Mouse (Mus musculus) erythroblast, embryonic 14.5 days (primary cell): ENCODE measurements at regions not wholly inside any gene's neighbourhood (a gene's known extent, or its start where the extent isn't known, plus 50 kb on each side); places are given as distances from the start of the nearest gene placed in this dataset.
A peak's percentile ranks its signal among the peaks of the same experiment; 100 is the strongest.

Source experiments
- H3K27me3 ChIP-seq: 2 replicates; pipeline ENCODE4 v1.6.1; 2012; ENCODE audit warnings: inconsistent platforms; ENCODE audit not compliant: control insufficient read depth
- H3K36me3 ChIP-seq: 2 replicates; pipeline ENCODE4 v1.6.1; 2012; ENCODE audit warnings: mild to moderate bottlenecking, inconsistent platforms; ENCODE audit not compliant: control insufficient read depth
- H3K4me1 ChIP-seq: 2 replicates; pipeline ENCODE4 v1.6.1; 2012; ENCODE audit warnings: inconsistent platforms; ENCODE audit not compliant: control insufficient read depth
- H3K4me3 ChIP-seq: replicated peaks from 2 replicates; pipeline ENCODE3; 2012; ENCODE audit warnings: moderate library complexity, mild to moderate bottlenecking, inconsistent platforms
- H3K9me3 ChIP-seq: 2 replicates; pipeline ENCODE4 v1.6.1; 2012; ENCODE audit warnings: low read length, inconsistent platforms, mixed read lengths; ENCODE audit not compliant: control insufficient read depth
- GATA1 ChIP-seq: IDR thresholded peaks from 2 replicates; pipeline ENCODE4 v1.6.1; 2012; ENCODE audit warnings: low read length, inconsistent platforms, mixed read lengths
- TAL1 ChIP-seq: IDR thresholded peaks from 3 replicates; pipeline ENCODE4 v1.6.1; 2012; ENCODE audit warnings: low read length, inconsistent platforms, mixed read lengths

DNA sequence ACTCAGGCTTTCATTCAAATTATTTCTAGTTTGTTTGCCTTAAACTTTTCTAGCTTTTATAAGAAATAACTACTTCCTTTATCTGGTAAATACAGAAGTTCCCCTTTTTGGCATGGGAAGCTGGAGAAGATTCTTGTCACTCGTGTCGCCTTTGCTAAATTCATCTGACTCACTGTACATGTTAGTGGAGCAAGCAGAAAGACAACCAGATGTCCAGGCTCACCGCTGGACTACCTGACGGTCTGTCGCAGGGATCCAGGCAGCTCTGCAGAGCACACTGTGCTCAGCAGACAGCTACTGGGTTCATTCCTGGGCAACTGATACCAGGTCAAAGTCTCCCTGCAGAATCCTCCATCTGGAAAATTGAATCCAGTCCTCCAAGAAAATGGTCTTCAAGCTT lies 85.0 kb upstream of the Mtap start:
- H3K9me3 ChIP-seq: no peaks in the 10 kb centered on the region
- no peaks in the 10 kb centered on the region for H3K36me3 ChIP-seq
- no peaks in the 10 kb centered on the region for H3K27me3 ChIP-seq
- TF ChIP-seq GATA1 (no peak), TAL1 (no peak)
- no peaks in the 10 kb centered on the region for H3K4me1 ChIP-seq
- no peak overlapping the region for H3K4me3 ChIP-seq

DNA sequence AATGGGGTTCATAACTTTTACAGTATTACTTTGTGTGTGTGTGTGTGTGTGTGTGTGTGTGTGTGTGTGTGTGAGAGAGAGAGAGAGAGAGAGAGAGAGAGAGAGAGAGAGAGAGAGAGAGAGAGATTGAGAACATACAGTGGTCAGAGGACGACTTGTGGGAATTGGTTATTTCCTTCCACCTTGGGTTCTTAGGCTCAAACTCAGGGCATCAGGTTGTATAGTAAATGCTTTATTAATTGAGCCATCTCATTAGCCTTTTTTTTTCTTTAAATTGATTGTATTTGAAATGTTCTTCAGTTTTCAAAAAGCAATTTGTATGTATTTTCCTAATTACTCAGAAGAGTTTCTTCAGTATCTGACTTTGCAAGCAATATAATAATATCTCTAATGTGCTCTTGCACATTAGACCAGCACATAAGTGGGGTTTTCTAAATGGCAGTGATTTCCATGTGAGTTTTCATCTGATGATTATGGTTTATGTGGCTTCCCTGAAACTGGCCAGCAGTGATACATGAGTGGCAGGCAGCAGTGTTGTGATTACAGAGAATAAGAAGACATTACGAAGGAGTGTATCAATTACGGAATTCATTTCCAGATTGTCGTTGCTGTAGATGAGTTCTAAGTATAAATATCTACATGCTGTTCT lies 86.2 kb upstream of the Mtap start:
- Histone ChIP-seq H3K4me3 (no peak overlapping the region), H3K4me1 (no peaks in the 10 kb centered on the region), H3K9me3 (no peaks in the 10 kb centered on the region), H3K27me3 (no peaks in the 10 kb centered on the region), H3K36me3 (no peaks in the 10 kb centered on the region)
- TF ChIP-seq GATA1 (no peak), TAL1 (no peak)

DNA sequence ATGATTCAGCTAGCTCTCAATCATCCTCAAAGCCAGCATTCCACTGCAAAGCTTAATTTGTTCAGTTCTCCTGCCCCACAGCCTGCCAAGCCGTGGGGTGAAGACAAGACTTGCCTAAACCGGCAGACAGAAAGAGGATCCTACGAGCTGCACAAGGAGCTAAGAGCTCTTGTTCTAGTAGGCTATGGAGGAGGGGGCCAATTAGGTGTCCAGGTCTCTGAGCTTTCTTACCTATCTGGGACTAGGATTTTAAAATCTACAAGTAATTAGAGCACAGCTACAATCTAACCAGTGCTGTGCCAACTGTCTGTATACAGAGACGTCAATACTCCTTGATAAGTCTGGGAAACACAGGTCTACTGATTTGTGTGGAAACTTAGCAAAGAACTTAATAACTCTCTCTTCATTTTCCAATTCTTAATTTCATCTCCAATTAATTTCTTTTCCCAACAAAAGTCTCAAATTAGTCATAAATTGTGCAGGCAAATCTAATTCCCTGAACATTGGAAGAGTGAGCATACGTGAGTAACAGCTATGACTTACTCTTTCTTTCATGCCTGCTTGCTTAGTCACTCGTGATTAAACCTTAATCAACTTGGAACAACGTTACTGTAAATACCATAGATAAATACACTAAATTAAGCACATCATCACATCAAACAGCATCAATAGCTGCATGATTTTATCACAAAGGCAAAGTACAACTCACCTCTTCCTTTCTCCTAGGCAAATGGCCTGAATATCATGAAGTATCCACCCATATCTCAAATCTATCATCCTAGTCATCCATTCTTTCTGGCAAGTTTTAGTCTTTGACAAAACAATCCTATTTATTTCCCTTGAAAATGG lies 87.1 kb upstream of the Mtap start:
- Histone ChIP-seq H3K4me1 (no peaks in the 10 kb centered on the region), H3K36me3 (no peaks in the 10 kb centered on the region), H3K9me3 (no peaks in the 10 kb centered on the region), H3K4me3 (no peak overlapping the region), H3K27me3 (no peaks in the 10 kb centered on the region)
- TF ChIP-seq GATA1 (no peak), TAL1 (no peak)

DNA sequence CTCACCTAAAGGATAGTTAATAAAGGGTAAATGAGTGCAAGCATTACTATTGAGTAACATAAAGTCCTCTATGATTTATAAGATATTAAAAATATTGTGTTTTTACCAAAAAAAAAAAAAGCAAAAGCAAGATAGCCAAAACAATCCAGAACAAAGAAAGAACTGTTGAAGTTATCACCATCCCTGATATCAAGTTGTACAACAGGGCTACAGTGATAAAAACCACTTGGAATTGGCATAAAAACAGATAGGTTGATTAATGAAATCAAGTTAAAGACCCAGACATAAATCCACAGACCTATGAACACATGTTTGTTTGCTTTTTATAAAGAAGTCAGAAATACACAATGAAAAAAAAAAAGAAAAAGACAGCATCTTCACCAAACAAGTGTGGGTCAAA lies 92.4 kb upstream of the Mtap start:
- no peak overlapping the region for H3K4me3 ChIP-seq
- peaks cover 4% of the 10 kb centered on the region for H3K4me1 ChIP-seq
- H3K27me3 ChIP-seq: no peaks in the 10 kb centered on the region
- TF ChIP-seq GATA1 (no peak), TAL1 (no peak)
- no peaks in the 10 kb centered on the region for H3K9me3 ChIP-seq
- H3K36me3 ChIP-seq: no peaks in the 10 kb centered on the region

DNA sequence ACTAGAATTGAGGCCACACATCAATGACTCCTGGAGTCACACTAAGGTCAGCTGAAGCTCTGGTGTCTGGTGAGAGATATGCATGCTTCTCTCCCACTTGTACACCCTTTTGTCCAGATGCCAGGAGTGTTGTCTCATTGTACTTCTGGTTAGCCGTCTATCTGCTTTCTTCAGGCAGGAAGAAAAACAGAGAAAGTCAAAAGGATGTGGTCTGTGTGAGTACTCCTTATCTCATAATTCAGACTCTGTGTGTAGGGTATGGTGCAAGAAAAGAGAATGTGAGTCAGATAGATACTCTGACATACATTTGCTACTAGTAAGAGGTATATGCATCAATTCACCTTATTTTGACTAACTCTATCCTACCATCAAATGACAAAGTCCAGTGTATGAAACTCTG lies 92.9 kb upstream of the Mtap start:
- H3K36me3 ChIP-seq: no peaks in the 10 kb centered on the region
- H3K9me3 ChIP-seq: no peaks in the 10 kb centered on the region
- H3K4me3 ChIP-seq: no peak overlapping the region
- no peaks in the 10 kb centered on the region for H3K27me3 ChIP-seq
- H3K4me1 ChIP-seq: peaks cover 4% of the 10 kb centered on the region
- TF ChIP-seq TAL1 (peak; percentile 19; the same call in 1 of the 3 replicates), GATA1 (no peak)

DNA sequence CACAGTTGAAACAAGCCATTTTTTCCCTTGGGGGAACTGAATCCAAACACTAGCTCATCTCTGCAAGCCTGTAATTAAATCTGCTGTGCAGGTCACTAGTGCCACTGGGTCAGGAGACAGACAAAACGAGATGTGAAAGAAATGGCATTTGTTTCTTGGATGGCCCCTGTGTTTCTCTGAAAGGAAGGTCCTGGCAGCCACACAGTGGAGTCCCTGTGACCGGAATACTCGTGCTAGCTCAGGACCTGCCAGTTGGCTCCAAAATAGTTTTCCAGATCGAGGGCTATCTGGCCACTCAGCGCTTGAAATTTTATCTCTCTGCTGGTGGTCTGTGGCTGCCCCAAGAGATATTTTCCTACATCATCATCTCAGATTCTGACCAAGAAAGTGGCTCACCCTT lies 96.1 kb upstream of the Mtap start:
- peaks cover 4% of the 10 kb centered on the region for H3K4me1 ChIP-seq
- H3K4me3 ChIP-seq: no peak overlapping the region
- H3K9me3 ChIP-seq: no peaks in the 10 kb centered on the region
- no peak for TF ChIP-seq GATA1
- no peak for TF ChIP-seq TAL1
- H3K36me3 ChIP-seq: no peaks in the 10 kb centered on the region
- H3K27me3 ChIP-seq: no peaks in the 10 kb centered on the region

DNA sequence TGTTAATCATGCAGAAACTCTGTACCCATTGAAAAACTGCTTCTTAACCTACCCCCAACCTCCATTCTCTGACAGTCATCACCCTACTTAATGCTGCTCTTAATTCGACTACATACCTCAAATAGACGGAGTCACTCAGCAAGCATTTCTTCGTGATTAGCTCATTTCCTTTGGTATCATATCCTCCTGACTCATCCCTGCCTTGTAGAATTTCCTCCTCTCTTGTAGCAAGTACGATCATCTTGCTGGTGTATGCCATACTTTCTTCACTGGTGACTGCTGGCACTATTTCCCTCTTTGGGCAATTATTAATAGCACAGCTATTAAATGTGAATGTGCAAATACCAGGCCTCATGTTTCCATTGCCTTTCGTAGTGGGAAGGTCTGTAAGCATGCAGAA lies 98.0 kb upstream of the Mtap start:
- Histone ChIP-seq H3K9me3 (no peaks in the 10 kb centered on the region), H3K36me3 (no peaks in the 10 kb centered on the region), H3K4me1 (peaks cover 2% of the 10 kb centered on the region; the same call in 1 of the 2 replicates), H3K4me3 (no peak overlapping the region), H3K27me3 (no peaks in the 10 kb centered on the region)
- no peak for TF ChIP-seq TAL1
- no peak for TF ChIP-seq GATA1

DNA sequence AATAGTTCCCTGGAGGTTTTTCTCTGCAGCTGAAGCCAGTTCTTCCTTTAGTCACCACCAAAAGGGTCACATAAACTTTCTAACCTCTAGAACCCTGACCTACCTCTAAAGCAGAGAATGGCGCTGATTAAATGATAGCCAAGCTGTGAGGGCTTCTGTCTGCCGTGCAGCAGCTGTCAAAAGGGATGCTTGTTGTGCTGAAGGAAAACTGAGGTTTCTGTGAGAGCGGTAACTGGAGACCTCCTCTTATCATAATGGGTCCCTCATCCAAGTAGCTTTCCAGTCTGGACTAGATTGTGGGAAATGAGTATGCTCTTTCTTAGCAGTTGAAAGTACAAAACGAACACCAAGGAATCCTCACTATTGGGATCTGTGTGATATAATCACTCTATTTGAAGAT lies 98.8 kb upstream of the Mtap start:
- no peaks in the 10 kb centered on the region for H3K36me3 ChIP-seq
- H3K4me3 ChIP-seq: no peak overlapping the region
- no peaks in the 10 kb centered on the region for H3K9me3 ChIP-seq
- TF ChIP-seq TAL1 (no peak), GATA1 (no peak)
- H3K4me1 ChIP-seq: no peaks in the 10 kb centered on the region
- H3K27me3 ChIP-seq: no peaks in the 10 kb centered on the region

DNA sequence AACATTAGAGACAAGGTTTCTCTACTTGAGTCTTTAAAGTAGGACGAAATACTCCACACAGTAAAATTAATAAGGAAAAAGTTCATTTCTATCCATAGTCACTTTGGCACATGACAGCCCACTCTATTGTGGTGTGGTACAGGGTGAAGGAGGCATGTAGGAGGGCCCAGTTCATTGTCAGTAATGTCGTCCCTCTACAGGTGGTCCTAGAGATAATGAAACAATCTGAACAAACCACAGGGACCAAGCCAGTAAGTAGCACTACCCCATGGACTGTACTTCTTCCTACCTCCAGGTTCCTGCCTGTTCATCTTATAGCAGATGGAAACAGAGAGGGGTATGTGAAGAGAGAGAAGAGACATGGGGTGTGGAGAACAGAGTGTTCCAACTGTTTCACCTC lies 102.1 kb upstream of the Mtap start:
- H3K4me1 ChIP-seq: no peaks in the 10 kb centered on the region
- no peaks in the 10 kb centered on the region for H3K9me3 ChIP-seq
- no peaks in the 10 kb centered on the region for H3K36me3 ChIP-seq
- no peaks in the 10 kb centered on the region for H3K27me3 ChIP-seq
- TF ChIP-seq GATA1 (no peak), TAL1 (no peak)
- H3K4me3 ChIP-seq: no peak overlapping the region

DNA sequence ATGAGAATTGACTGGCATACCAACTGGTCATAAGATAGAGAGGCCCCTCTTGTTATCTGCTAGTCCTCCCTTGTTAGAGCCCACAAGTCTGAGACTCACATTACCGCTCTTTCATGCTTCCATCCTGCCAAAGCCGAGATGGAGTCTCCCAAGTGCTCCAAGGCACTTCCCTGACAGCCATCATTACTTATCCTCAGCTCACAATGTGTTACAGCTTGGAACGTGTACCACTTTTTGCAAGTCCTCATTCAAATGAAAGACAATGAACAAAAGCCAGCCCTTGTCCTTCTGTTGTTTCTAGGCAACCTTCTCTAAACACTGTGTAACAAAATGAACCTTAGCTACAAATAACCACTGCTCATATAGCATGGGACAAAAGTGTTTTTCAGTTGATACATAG lies 102.6 kb upstream of the Mtap start:
- H3K4me3 ChIP-seq: no peak overlapping the region
- H3K36me3 ChIP-seq: no peaks in the 10 kb centered on the region
- H3K27me3 ChIP-seq: no peaks in the 10 kb centered on the region
- H3K4me1 ChIP-seq: no peaks in the 10 kb centered on the region
- H3K9me3 ChIP-seq: no peaks in the 10 kb centered on the region
- TF ChIP-seq TAL1: no peak
- TF ChIP-seq GATA1: no peak
